Mouse (Mus musculus) adrenal gland, adult 8-10 months (tissue): ENCODE measurements around the gene Tmem87a. TPM values are rescaled to one million over a fixed set of nuclear protein-coding genes. Genes with fewer than 3 reads are reported as not detected.

ENCODE experiments used
- DNase-seq: peaks from one replicate; pipeline ENCODE4 v3.0.0; 2022
- total RNA-seq, 4 experiments: library from RNA; stranded (reverse); gene quantifications; 2 replicates each; pipeline ENCODE4 v1.2.4; 2022

Gene Tmem87a
- total RNA-seq, 4 experiments from 2014 or later: 48.4 to 61.4 (median 53.4) TPM

- no peak for DNase-seq
These were observed 37.4 kb downstream of the Tmem87a start for GRCm38 (mm10) chr2:120366501-120366900.

DNA sequence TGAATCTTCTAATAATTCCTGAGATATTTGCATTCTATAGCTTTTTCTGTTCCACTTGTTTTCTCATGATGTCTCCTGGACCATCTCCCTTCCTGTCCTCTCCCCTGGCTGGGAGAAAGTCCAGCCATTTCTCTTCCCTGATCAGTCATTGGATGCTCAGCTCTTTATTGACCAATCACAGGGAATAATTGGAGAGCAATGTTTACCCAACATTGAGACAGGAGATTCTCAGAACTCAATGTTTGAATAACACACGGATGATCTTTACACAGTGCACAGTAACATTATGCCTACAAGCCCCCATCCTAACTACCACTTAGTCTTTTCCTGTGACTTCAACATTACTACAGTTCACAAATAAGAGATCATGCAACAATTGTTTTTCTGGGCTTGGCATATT is 43.5 kb downstream of the Tmem87a start:
- DNase-seq: no peak

- DNase-seq: peak; percentile 88
These were observed 50.9 kb downstream of the Tmem87a start, which contains the start of gene Vps39 for GRCm38 (mm10) chr2:120352682-120353646. TSS of gene Vps39 (minus strand) at chr2:120353137.

- DNase-seq: no peak
These were observed 52.6 kb downstream of the Tmem87a start for GRCm38 (mm10) chr2:120351321-120351720.

DNA sequence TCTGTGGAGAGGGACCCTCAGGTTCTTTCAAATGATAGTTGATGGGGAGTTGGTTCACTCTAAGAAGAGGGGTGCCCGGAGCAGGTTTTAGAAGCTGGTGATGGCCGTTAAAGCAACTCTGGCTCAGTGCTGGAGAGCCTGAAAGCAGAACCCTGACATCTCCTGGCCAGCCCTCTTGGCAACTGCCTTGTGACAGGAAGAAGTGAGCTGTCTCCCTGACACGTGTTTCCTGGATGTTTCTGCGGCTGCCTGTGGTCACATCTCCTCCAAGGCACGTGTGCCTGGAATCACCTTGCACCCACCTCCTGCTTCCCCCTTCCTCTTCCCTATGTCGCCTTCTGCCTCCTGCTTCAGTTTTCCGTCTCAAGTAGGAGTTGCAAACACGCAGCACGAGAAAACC is 55.8 kb downstream of the Tmem87a start:
- no peak for DNase-seq

DNA sequence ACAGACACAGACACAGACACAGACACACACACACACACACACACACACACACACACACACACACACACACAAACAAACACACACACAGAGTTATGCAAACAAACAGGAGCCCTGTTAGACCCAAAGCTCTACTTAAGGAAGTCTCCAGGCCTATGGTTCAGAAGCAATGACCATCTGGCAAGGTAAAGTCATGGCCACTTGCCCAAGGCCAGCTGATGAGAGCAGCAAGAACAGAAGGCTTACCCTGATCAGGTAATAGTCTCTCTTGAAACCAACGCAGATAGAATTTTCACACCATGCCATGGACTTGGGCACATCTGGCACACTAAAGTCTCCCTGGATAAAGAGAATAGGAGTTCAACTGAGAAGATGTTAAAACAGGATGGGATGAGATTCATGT is 62.2 kb downstream of the Tmem87a start:
- DNase-seq: no peak

GRCm38 (mm10) chr2:120337886-120338285 is 66.0 kb downstream of the Tmem87a start:
- no peak for DNase-seq

DNA sequence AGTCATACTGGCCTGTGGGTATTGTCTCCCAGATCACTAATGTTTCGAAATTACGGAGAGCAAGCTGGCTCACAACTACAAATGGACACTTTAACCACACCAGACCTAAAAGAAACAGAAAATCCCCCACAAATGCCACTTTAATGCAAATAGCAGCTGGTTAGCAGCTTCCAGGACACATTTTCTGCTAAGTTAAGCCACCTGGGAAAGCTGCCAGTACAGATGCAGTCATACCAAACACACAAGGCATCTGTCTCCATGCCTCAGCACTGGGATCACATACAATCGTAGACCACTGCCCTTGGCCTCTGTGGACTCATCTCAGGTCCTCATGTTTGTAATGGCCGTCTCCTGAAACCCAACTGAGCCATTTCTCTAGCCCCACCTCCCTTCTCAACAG is 72.3 kb downstream of the Tmem87a start:
- DNase-seq: no peak

- no peak for DNase-seq
These were observed 88.8 kb downstream of the Tmem87a start for GRCm38 (mm10) chr2:120315077-120315476.

GRCm38 (mm10) chr2:120314487-120314886 is 89.4 kb downstream of the Tmem87a start:
- DNase-seq: no peak

GRCm38 (mm10) chr2:120313976-120314375 is 89.9 kb downstream of the Tmem87a start, which contains the start of gene Pla2g4f:
TSS of gene Pla2g4f (minus strand) at chr2:120314165.
- DNase-seq: no peak

- DNase-seq: no peak
These were observed 91.6 kb downstream of the Tmem87a start for GRCm38 (mm10) chr2:120312276-120312825.

Other genes starting within 250 kb of the Tmem87a start
- 10 to 100 TPM; 44.4 to 84.5 (median 63.0) TPM for gene Ehd4, start 249.5 kb downstream of the Tmem87a start, total RNA-seq
- 1 to 10 TPM in 2 of 4 experiments, under 1 TPM in 2; 0.35 to 1.3 (median 0.99) TPM for gene Pla2g4e, start 158.8 kb downstream of the Tmem87a start, total RNA-seq
- gene Pla2g4d, start 114.9 kb downstream of the Tmem87a start, total RNA-seq: under 1 TPM in 1 of 4 experiments, not detected in 3; 0.10 TPM
- gene Pla2g4f, start 89.9 kb downstream of the Tmem87a start, total RNA-seq: not detected
- gene Vps39, start 51.0 kb downstream of the Tmem87a start, total RNA-seq: 10 to 100 TPM; 56.3 to 75.8 (median 70.1) TPM
- 10 to 100 TPM; 41.0 to 49.5 (median 44.7) TPM for gene Ganc, start 217 bp downstream of the Tmem87a start, total RNA-seq
- gene Capn3, start 51.9 kb upstream of the Tmem87a start, total RNA-seq: under 1 TPM; 0.17 to 0.52 (median 0.30) TPM
- 100 to 1,000 TPM in 3 of 4 experiments, 10 to 100 TPM in 1; 98.6 to 120 (median 107) TPM for gene Zfp106, start 159.7 kb upstream of the Tmem87a start, total RNA-seq
- 10 to 100 TPM; 54.4 to 73.3 (median 64.1) TPM for gene Snap23, start 163.6 kb upstream of the Tmem87a start, total RNA-seq
- gene Haus2, start 205.3 kb upstream of the Tmem87a start, total RNA-seq: 10 to 100 TPM; 14.4 to 15.4 (median 14.9) TPM
- gene Lrrc57, start 205.4 kb upstream of the Tmem87a start, total RNA-seq: 10 to 100 TPM; 18.6 to 22.0 (median 21.5) TPM
- 10 to 100 TPM; 15.8 to 28.3 (median 19.3) TPM for gene Stard9, start 225.0 kb upstream of the Tmem87a start, total RNA-seq